Mouse (Mus musculus) urinary bladder, postnatal 4 days (tissue): ENCODE results near the gene Dtx3l.
"Not testable (repeated sequence)": the region's sequence is repeated elsewhere in the genome, so short reads cannot be mapped to it uniquely, and the experiment has no call there.

Experiments used
- DNase-seq, 2 experiments: peaks; one replicate each; pipeline ENCODE4 v3.0.0; 2021 to 2022; ENCODE audit warnings: low spot score in 2 of 2

Dtx3l gene

GRCm38 (mm10) chr16:35938211-35939151 lies at the start of gene Dtx3l, which contains the start of gene Parp9:
Gene Dtx3l (minus strand): TSS chr16:35939151.
Gene Parp9 (plus strand): TSS chr16:35938470.
- peak; percentile 31 to 62 for DNase-seq

- DNase-seq: no peak
Measured at GRCm38 (mm10) chr16:35987930-35988329, 49.0 kb upstream of the Dtx3l start.

- DNase-seq: no peak
Measured at GRCm38 (mm10) chr16:35984471-35984870, 45.5 kb upstream of the Dtx3l start.

GRCm38 (mm10) chr16:35983517-35984101 lies 44.7 kb upstream of the Dtx3l start:
- peak; percentile 49 to 65 for DNase-seq

GRCm38 (mm10) chr16:35982902-35983516 lies 44.1 kb upstream of the Dtx3l start:
- DNase-seq: peak; percentile 89 to 92

GRCm38 (mm10) chr16:35982506-35982901 lies 43.6 kb upstream of the Dtx3l start:
- DNase-seq: no peak

GRCm38 (mm10) chr16:35981363-35981821 lies 42.4 kb upstream of the Dtx3l start:
- peak; percentile 100 for DNase-seq

GRCm38 (mm10) chr16:35978450-35978849 lies 39.5 kb upstream of the Dtx3l start, which contains the start of gene Kpna1:
Gene Kpna1 (plus strand): TSS chr16:35978750.
- not testable (repeated sequence) for DNase-seq

- DNase-seq: no peak
Measured at GRCm38 (mm10) chr16:35974021-35974420, 35.1 kb upstream of the Dtx3l start.

GRCm38 (mm10) chr16:35968149-35968548 lies 29.2 kb upstream of the Dtx3l start:
- no peak for DNase-seq

GRCm38 (mm10) chr16:35967319-35967718 lies 28.4 kb upstream of the Dtx3l start:
- no peak for DNase-seq

- DNase-seq: no peak
Measured at GRCm38 (mm10) chr16:35966411-35967115, 27.6 kb upstream of the Dtx3l start.

GRCm38 (mm10) chr16:35965991-35966390 lies 27.0 kb upstream of the Dtx3l start:
- DNase-seq: not testable (repeated sequence)

- no peak for DNase-seq
Measured at GRCm38 (mm10) chr16:35952628-35953130, 13.7 kb upstream of the Dtx3l start.

- DNase-seq: no peak
Measured at GRCm38 (mm10) chr16:35951216-35951615, 12.3 kb upstream of the Dtx3l start.

- no peak for DNase-seq
Measured at GRCm38 (mm10) chr16:35949264-35949663, 10.3 kb upstream of the Dtx3l start.

- DNase-seq: no peak
Measured at GRCm38 (mm10) chr16:35941382-35941781, 2.4 kb upstream of the Dtx3l start.

- DNase-seq: peak; percentile 74 to 82
Measured at GRCm38 (mm10) chr16:35939690-35940089, 739 bp upstream of the Dtx3l start.

GRCm38 (mm10) chr16:35939261-35939660 lies 310 bp upstream of the Dtx3l start:
- DNase-seq: no peak

- no peak for DNase-seq
Measured at GRCm38 (mm10) chr16:35933181-35933580, 5.8 kb downstream of the Dtx3l start.
